Mouse (Mus musculus) midbrain, embryonic 10.5 days (tissue): ENCODE results near the gene Crygn. TPM values are rescaled to one million over a fixed set of nuclear protein-coding genes. Genes with fewer than 3 reads are reported as not detected.

Experiments used
- DNase-seq: peaks from one replicate; pipeline ENCODE4 v3.0.0-alpha.2; 2017; ENCODE audit warnings: low spot score
- H3K27ac ChIP-seq: fragments of 300-500 bp; sonication (generic); replicated peaks from 2 replicates; pipeline ENCODE4 v1.5.1; 2016; ENCODE audit warnings: mild to moderate bottlenecking
- H3K27me3 ChIP-seq: fragments of 300-500 bp; sonication (generic); 2 replicates; pipeline ENCODE4 v1.6.1; 2016; ENCODE audit warnings: low read depth, mild to moderate bottlenecking; ENCODE audit not compliant: poor library complexity, severe bottlenecking
- H3K36me3 ChIP-seq: fragments of 300-500 bp; sonication (generic); 2 replicates; pipeline ENCODE4 v1.6.1; 2016; ENCODE audit warnings: mild to moderate bottlenecking, moderate library complexity
- H3K4me1 ChIP-seq: fragments of 300-500 bp; sonication (generic); 2 replicates; pipeline ENCODE4 v1.6.1; 2016
- H3K4me3 ChIP-seq: fragments of 300-500 bp; sonication (generic); 2 replicates; pipeline ENCODE4 v1.5.1; 2016; ENCODE audit warnings: mild to moderate bottlenecking, moderate library complexity
- H3K9me3 ChIP-seq: fragments of 300-500 bp; sonication (generic); replicated peaks from 2 replicates; pipeline ENCODE4 v1.6.1; 2016; ENCODE audit warnings: mild to moderate bottlenecking
- WGBS: fragments of 180-500 bp; shearing (Covaris S2); methylation state at CpG from one replicate; pipeline ENCODE4 v1.1.7; 2016; 5-methylcytosine and 5-hydroxymethylcytosine counted together
- polyA plus RNA-seq: library from polyadenylated mRNA; unstranded; fragments of >200 nt; fragmentation: Nextera tagmentation; extraction: Ambion mirVana; gene quantifications from 2 replicates; pipeline ENCODE4 v1.2.1, GENCODE M21; 2016

Gene Crygn
- polyA plus RNA-seq, 1 experiment from 2014 or later: not detected

GRCm38 (mm10) chr5:24723527-24724269 lies 34.1 kb downstream of the Crygn start:
- no peak for DNase-seq
- Histone ChIP-seq H3K27me3 (peaks cover 6% of the 10 kb centered on the region), H3K4me3 (no peak overlapping the region), H3K36me3 (no peaks in the 10 kb centered on the region; the same call in 1 of the 2 replicates), H3K9me3 (no peaks in the 10 kb centered on the region), H3K4me1 (peaks cover 19% of the 10 kb centered on the region), H3K27ac (no peak overlapping the region)
- 66% methylated on average over 11 of the region's 11 CpGs for WGBS

GRCm38 (mm10) chr5:24719852-24720251 lies 38.0 kb downstream of the Crygn start:
- 85% methylated on average over 3 of the region's 3 CpGs for WGBS
- H3K9me3 ChIP-seq: no peaks in the 10 kb centered on the region
- no peak overlapping the region for H3K4me3 ChIP-seq
- no peak for DNase-seq
- H3K27ac ChIP-seq: no peak overlapping the region
- peaks cover 4% of the 10 kb centered on the region; the same call in 1 of the 2 replicates for H3K36me3 ChIP-seq
- H3K4me1 ChIP-seq: peaks cover 8% of the 10 kb centered on the region
- H3K27me3 ChIP-seq: no peaks in the 10 kb centered on the region

- Histone ChIP-seq H3K4me3 (no peak overlapping the region), H3K4me1 (no peaks in the 10 kb centered on the region), H3K27ac (no peak overlapping the region), H3K9me3 (no peaks in the 10 kb centered on the region), H3K36me3 (peaks cover 4% of the 10 kb centered on the region; the same call in 1 of the 2 replicates), H3K27me3 (no peaks in the 10 kb centered on the region)
- no peak for DNase-seq
- WGBS: 87% methylated on average over 6 of the region's 6 CpGs
Observed at GRCm38 (mm10) chr5:24718076-24718475, 39.7 kb downstream of the Crygn start.

GRCm38 (mm10) chr5:24713987-24714386 lies 43.8 kb downstream of the Crygn start:
- H3K27ac ChIP-seq: no peak overlapping the region
- DNase-seq: no peak
- no peaks in the 10 kb centered on the region for H3K27me3 ChIP-seq
- H3K9me3 ChIP-seq: 0 out of 2 replicates have a peak, but pooled peaks cover 10% of the 10 kb centered on the region
- 90% methylated on average over 6 of the region's 6 CpGs for WGBS
- H3K4me3 ChIP-seq: no peak overlapping the region
- H3K4me1 ChIP-seq: no peaks in the 10 kb centered on the region
- peaks cover 40% of the 10 kb centered on the region for H3K36me3 ChIP-seq

GRCm38 (mm10) chr5:24713199-24713598 lies 44.6 kb downstream of the Crygn start:
- WGBS: 93% methylated on average over 2 of the region's 2 CpGs
- H3K4me3 ChIP-seq: no peak overlapping the region
- DNase-seq: no peak
- no peaks in the 10 kb centered on the region for H3K4me1 ChIP-seq
- H3K9me3 ChIP-seq: 0 out of 2 replicates have a peak, but pooled peaks cover 10% of the 10 kb centered on the region
- H3K27me3 ChIP-seq: no peaks in the 10 kb centered on the region
- no peak overlapping the region for H3K27ac ChIP-seq
- H3K36me3 ChIP-seq: peaks cover 48% of the 10 kb centered on the region

- peaks cover 60% of the 10 kb centered on the region for H3K36me3 ChIP-seq
- H3K4me3 ChIP-seq: no peak overlapping the region
- WGBS: 93% methylated on average over 6 of the region's 6 CpGs
- H3K27me3 ChIP-seq: no peaks in the 10 kb centered on the region
- no peak for DNase-seq
- H3K9me3 ChIP-seq: 0 out of 2 replicates have a peak, but pooled peaks cover 10% of the 10 kb centered on the region
- H3K4me1 ChIP-seq: no peaks in the 10 kb centered on the region
- no peak overlapping the region for H3K27ac ChIP-seq
Observed at GRCm38 (mm10) chr5:24711615-24712014, 46.2 kb downstream of the Crygn start.

- H3K9me3 ChIP-seq: 0 out of 2 replicates have a peak, but pooled peaks cover 10% of the 10 kb centered on the region
- H3K4me3 ChIP-seq: no peak overlapping the region
- WGBS: 75% methylated on average over 2 of the region's 2 CpGs
- DNase-seq: no peak
- no peak overlapping the region for H3K27ac ChIP-seq
- no peaks in the 10 kb centered on the region for H3K27me3 ChIP-seq
- H3K36me3 ChIP-seq: peaks cover 76% of the 10 kb centered on the region
- no peaks in the 10 kb centered on the region for H3K4me1 ChIP-seq
Observed at GRCm38 (mm10) chr5:24709962-24710361, 47.8 kb downstream of the Crygn start.

- DNase-seq: no peak
- Histone ChIP-seq H3K4me1 (peaks cover 7% of the 10 kb centered on the region), H3K27me3 (no peaks in the 10 kb centered on the region), H3K27ac (no peak overlapping the region), H3K4me3 (no peak overlapping the region), H3K36me3 (peaks cover 98% of the 10 kb centered on the region), H3K9me3 (no peaks in the 10 kb centered on the region)
- 97% methylated on average over 8 of the region's 8 CpGs for WGBS
Observed at GRCm38 (mm10) chr5:24704615-24705014, 53.2 kb downstream of the Crygn start.

GRCm38 (mm10) chr5:24701271-24701670 lies 56.5 kb downstream of the Crygn start:
- WGBS: 86% methylated on average over 3 of the region's 3 CpGs
- Histone ChIP-seq H3K4me3 (no peak overlapping the region), H3K9me3 (no peaks in the 10 kb centered on the region), H3K4me1 (peaks cover 7% of the 10 kb centered on the region), H3K36me3 (peaks cover 97% of the 10 kb centered on the region), H3K27ac (no peak overlapping the region), H3K27me3 (no peaks in the 10 kb centered on the region)
- no peak for DNase-seq

Other genes starting within 250 kb of the Crygn start
- not detected in 2 replicates for gene Gbx1, start 230.8 kb downstream of the Crygn start, polyA plus RNA-seq
- 0.06 and 0.15 TPM in 2 replicates for gene Asb10, start 217.0 kb downstream of the Crygn start, polyA plus RNA-seq
- gene 4931409K22Rik, start 201.2 kb downstream of the Crygn start, polyA plus RNA-seq: 0.05 TPM in 1 of 2 replicates, not detected in the other
- 160 and 170 TPM in 2 replicates for gene Abcf2, start 180.5 kb downstream of the Crygn start, polyA plus RNA-seq
- gene Chpf2, start 171.3 kb downstream of the Crygn start, polyA plus RNA-seq: 14.8 and 19.7 TPM in 2 replicates
- 32.4 and 44.8 TPM in 2 replicates for gene Smarcd3, start 133.6 kb downstream of the Crygn start, polyA plus RNA-seq
- 27.2 and 29.3 TPM in 2 replicates for gene Nub1, start 72.5 kb downstream of the Crygn start, polyA plus RNA-seq
- gene Wdr86, start 27.3 kb downstream of the Crygn start, polyA plus RNA-seq: 13.9 and 15.2 TPM in 2 replicates
- gene Rheb, start 84.6 kb upstream of the Crygn start, polyA plus RNA-seq: 179 and 183 TPM in 2 replicates